Mouse (Mus musculus) bone marrow macrophage, adult 2 months (primary cell): ENCODE measurements around the gene Foxc2. TPM values are rescaled to one million over a fixed set of nuclear protein-coding genes. Genes with fewer than 3 reads are reported as not detected.
"Not testable (repeated sequence)": the region's sequence is repeated elsewhere in the genome, so short reads cannot be mapped to it uniquely, and the experiment has no call there.

ENCODE experiments used
- H3K27ac ChIP-seq: 2 replicates; pipeline ENCODE4 v1.5.1; 2012; ENCODE audit warnings: low read depth, low read length; ENCODE audit not compliant: insufficient read depth
- H3K4me1 ChIP-seq: 2 replicates; pipeline ENCODE4 v1.6.1; 2012; ENCODE audit warnings: low read length; ENCODE audit not compliant: control insufficient read depth, insufficient read depth
- H3K4me3 ChIP-seq: 2 replicates; pipeline ENCODE4 v1.5.1; 2012; ENCODE audit warnings: mild to moderate bottlenecking, low read length, moderate library complexity; ENCODE audit not compliant: insufficient read depth
- CTCF ChIP-seq: IDR thresholded peaks from 2 replicates; pipeline ENCODE4 v1.5.1; 2012; ENCODE audit warnings: low read depth, mild to moderate bottlenecking, low read length, moderate library complexity
- POLR2A ChIP-seq: IDR thresholded peaks from 2 replicates; pipeline ENCODE4 v1.6.1; 2012; ENCODE audit warnings: mild to moderate bottlenecking, low read depth, low read length, borderline replicate concordance
- polyA plus RNA-seq: library from polyadenylated mRNA; stranded (reverse); fragments of >200 nt; gene quantifications from 2 replicates; pipeline ENCODE4 v1.2.4, GENCODE M21; 2012; ENCODE audit not compliant: missing spikeins, insufficient read depth, insufficient read length

The Foxc2 gene
- polyA plus RNA-seq, 1 experiment: not detected

- TF ChIP-seq POLR2A (no peak), CTCF (no peak)
- no peak overlapping the region for H3K27ac ChIP-seq
- no peaks in the 10 kb centered on the region for H3K4me1 ChIP-seq
- no peak overlapping the region for H3K4me3 ChIP-seq
These were observed 10.7 kb downstream of the Foxc2 start for GRCm38 (mm10) chr8:121126694-121127093.

DNA sequence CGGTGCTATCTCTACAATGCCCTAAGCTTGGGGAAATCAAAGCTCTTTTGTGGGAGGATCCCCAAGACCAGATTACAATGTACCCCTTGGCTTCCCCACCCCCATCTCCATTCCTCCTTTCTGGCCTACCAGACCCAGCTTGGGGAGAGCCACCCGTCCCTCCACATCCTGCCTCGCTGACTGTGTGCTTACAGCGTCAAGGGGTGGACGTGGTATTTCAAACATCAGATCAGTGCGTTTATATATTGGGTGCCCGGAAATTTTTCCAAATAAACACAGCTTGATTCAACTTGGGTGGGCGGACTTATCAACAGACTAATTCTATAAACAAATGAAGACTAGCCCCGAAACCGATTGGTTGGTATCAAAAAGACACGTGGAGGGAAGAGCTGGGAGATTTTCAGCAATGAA is 11.3 kb downstream of the Foxc2 start:
- Histone ChIP-seq H3K4me1 (no peaks in the 10 kb centered on the region), H3K27ac (no peak overlapping the region)
- TF ChIP-seq CTCF (no peak), POLR2A (no peak)

GRCm38 (mm10) chr8:121127756-121128375 is 11.9 kb downstream of the Foxc2 start, which contains the start of gene Foxl1:
Gene Foxl1 (plus strand): TSS chr8:121127940.
- Histone ChIP-seq H3K4me3 (no peak within 1 kb of the TSS), H3K4me1 (no peaks in the 10 kb centered on the region), H3K27ac (no peak within 1 kb of the TSS)
- no peak for TF ChIP-seq POLR2A
- no peak for TF ChIP-seq CTCF

More for the DNA sequence above, 11.3 kb downstream of the Foxc2 start:
- H3K4me3 ChIP-seq: no peak overlapping the region

- H3K4me3 ChIP-seq: no peak overlapping the region
- no peaks in the 10 kb centered on the region for H3K4me1 ChIP-seq
- TF ChIP-seq POLR2A: no peak
- no peak for TF ChIP-seq CTCF
- no peak overlapping the region for H3K27ac ChIP-seq
These were observed 12.7 kb downstream of the Foxc2 start for GRCm38 (mm10) chr8:121128531-121129264.

DNA sequence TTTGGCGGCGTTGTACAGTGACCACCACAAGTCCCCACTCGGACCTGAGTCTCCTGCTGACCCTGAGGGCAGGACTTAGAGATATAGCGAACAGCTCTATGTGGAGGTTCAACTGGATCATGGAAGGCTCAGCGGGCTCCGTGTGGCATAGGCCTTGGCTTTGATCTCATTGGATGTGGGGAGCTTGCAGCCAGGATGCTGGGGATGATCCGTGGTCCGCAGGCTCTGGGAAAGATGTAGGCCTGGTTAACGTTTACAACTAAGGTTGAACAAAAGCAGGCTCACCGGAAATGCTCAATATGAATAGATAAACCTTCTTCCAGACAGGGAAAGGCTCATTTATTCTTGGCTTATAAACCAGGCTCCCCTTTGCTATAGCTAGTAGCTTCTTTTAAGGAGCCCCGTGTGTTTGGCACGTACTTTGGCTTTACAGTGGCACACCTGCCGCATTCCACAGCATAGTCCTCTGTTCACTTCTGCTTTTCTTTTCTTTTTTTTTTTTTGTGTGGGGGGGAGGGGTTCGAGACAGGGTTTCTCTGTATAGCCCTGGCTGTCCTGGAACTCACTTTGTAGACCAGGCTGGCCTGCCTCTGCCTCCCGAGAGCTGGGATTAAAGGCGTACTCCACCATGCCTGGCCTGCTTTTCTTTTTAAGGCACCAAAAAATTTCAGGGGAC is 13.4 kb downstream of the Foxc2 start:
- H3K27ac ChIP-seq: no peak overlapping the region
- TF ChIP-seq POLR2A (no peak), CTCF (no peak)

GRCm38 (mm10) chr8:121130522-121130921 is 14.6 kb downstream of the Foxc2 start:
- Histone ChIP-seq H3K27ac (no peak overlapping the region), H3K4me3 (no peak overlapping the region), H3K4me1 (no peaks in the 10 kb centered on the region)
- TF ChIP-seq CTCF: no peak
- TF ChIP-seq POLR2A: no peak

More for the DNA sequence above, 13.4 kb downstream of the Foxc2 start:
- H3K4me3 ChIP-seq: no peak overlapping the region
- H3K4me1 ChIP-seq: no peaks in the 10 kb centered on the region

- H3K27ac ChIP-seq: no peak overlapping the region
- H3K4me3 ChIP-seq: no peak overlapping the region
- no peaks in the 10 kb centered on the region for H3K4me1 ChIP-seq
- TF ChIP-seq POLR2A (no peak), CTCF (no peak)
These were observed 17.1 kb downstream of the Foxc2 start for GRCm38 (mm10) chr8:121132961-121133513.

DNA sequence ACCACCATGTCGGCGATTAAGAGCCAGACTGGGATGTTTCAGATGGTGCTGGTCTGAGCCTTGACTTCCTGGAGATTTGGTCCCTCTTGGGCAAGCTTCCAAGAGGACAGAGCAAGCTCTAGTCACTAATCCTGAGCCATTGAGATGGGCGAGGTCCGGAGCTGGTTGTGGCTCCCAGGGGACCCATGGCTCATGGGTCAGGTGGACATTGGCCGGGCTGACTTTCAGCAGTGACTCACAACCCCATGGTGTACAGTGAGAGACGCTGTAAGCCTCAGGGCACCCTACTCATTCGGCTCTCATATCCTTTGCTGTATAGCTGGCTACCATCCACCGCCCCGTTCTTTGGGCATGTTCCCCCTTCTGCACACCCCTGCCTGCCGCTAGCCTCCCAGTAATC is 18.1 kb downstream of the Foxc2 start:
- no peak overlapping the region for H3K27ac ChIP-seq
- TF ChIP-seq POLR2A (no peak), CTCF (no peak)
- H3K4me3 ChIP-seq: no peak overlapping the region
- H3K4me1 ChIP-seq: no peaks in the 10 kb centered on the region

DNA sequence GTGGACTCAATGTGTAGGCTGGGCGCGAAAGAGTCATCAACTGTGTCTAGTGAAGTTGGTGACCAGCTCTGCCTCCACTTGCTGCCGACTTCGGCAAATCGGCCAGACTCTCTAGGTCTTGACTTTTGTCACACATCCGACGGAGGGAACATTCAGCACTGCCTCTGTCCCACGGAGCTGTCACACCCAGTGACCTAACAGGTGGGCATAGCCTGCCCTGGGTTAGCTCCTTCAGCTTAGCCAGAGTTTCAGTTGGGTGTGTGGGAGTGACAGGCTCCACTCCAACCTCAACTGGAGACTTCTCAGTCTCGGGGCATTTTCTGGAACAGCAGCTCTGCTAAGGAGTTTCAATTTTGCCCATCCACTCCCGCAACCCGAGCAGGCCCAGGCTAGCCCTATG is 18.5 kb downstream of the Foxc2 start:
- TF ChIP-seq POLR2A (no peak), CTCF (no peak)
- no peak overlapping the region for H3K4me3 ChIP-seq
- H3K27ac ChIP-seq: no peak overlapping the region
- H3K4me1 ChIP-seq: no peaks in the 10 kb centered on the region

- TF ChIP-seq CTCF: no peak
- no peak for TF ChIP-seq POLR2A
- no peak overlapping the region for H3K27ac ChIP-seq
- H3K4me1 ChIP-seq: no peaks in the 10 kb centered on the region
- H3K4me3 ChIP-seq: no peak overlapping the region
These were observed 20.9 kb downstream of the Foxc2 start for GRCm38 (mm10) chr8:121136856-121137255.

DNA sequence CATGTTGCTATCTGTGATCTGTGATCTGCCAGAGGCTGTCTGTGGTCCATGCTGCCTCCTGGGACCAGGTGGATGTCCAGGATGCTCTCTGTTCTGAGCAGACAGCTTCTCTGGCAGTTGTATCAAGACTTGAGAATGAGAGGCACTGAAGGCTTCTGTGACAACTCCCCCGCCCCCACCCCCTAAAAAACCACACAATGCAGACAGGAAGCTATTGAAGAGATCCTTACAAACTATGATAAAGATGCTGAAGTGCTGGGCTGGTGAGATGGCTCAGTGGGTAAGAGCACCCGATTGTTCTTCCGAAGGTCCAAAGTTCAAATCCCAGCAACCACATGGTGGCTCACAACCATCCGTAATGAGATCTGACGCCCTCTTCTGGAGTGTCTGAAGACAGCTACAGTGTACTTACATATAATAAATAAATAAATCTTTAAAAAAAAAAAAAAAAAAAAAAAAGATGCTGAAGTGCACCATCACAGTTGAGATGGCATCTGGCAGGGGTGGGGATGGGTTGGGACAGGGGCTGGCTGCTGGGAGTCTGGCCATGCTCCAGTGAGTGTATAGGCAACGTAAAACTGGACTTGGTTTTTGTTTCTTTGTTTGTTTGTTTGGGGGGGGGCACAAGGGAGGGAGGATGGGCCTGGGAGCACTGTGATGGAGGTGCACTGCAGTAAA is 29.6 kb downstream of the Foxc2 start:
- not testable (repeated sequence) for H3K27ac ChIP-seq, H3K4me1 ChIP-seq

More for the DNA sequence above, 29.6 kb downstream of the Foxc2 start:
- not testable (repeated sequence) for H3K4me3 ChIP-seq
